Mouse (Mus musculus) layer of hippocampus, adult 11-12 months (tissue): ENCODE data around the gene Slc25a25.
A peak's percentile ranks its signal among the peaks of the same experiment; 100 is the strongest.
"Not testable (repeated sequence)": the region's sequence is repeated elsewhere in the genome, so short reads cannot be mapped to it uniquely, and the experiment has no call there.

Source experiments
- DNase-seq: peaks from one replicate; pipeline ENCODE4 v3.0.0; 2022; ENCODE audit warnings: low spot score

The Slc25a25 gene

DNA sequence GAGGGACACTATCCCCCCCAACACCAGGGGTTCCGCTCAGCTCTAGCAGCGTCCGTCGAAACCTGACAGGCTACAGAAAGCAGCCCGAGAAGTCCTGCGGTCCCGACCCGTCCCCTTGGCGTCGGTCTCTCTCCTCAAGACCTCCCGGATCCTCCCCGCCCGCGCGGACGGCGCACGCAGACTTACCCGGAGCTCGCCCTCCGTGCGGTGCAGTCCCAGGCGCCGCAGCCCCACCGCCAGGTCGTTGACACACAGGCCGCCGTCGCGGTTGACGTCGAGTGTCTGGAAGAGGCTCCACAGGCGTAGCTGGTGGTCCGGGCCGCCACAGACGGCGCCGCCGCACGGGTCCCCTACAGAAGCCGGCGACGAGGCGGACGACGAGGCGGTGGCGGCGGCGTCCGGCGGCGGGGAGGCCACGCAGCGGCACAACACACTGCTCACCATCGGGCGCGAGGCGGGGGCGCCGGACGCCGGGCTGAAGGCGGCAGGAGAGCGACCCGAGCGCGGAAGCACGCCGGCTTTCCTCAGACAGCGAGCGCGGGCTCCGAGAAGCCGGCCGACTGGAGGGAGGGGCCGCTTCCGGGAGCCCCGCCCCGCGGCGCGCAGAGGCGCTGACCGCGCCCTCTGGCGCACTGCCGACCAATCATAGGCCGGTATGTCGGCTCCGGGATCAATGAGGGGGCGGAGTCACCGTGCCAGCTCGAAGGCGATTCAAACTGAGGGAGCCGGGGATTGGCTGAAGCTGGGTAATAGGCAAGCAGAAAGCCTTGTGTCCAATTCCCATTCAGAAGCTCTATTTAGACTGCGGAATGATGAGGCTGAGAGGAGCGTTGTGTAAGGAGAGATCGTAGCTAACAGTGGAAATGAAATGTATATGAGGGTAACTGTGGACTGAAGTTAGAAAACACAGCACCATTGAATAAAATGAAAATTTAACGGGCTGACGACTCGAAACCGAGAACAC is at the start of gene Slc25a25:
Slc25a25 (minus strand) TSS at position 565 of the 964 bp plus-strand sequence.
- peak; percentile 99 for DNase-seq

GRCm38 (mm10) chr2:32500461-32500860 is 49.2 kb upstream of the Slc25a25 start:
- DNase-seq, result no peak

DNA sequence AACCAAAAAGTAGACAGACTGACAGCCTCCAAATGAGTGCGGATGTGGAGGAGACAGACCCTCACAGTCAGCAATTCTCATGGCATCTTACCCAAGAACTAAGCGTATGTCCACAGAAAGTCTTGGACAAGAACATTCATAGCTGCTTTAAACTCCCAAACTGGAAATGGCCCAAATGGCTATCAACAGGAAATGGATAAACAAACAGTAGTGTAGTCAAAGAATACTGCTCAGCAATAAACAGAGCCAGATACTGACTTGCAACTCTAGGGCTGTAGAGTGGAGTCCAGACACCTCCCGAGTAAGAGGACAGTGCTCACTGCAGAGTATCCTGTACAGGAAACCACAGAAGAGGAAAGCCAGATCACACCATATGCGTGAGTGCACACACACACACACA is 48.1 kb upstream of the Slc25a25 start:
- no peak for DNase-seq

- no peak for DNase-seq
Measured at GRCm38 (mm10) chr2:32496190-32496589, 44.9 kb upstream of the Slc25a25 start.

- DNase-seq, result no peak
Measured at GRCm38 (mm10) chr2:32495185-32495726, 44.0 kb upstream of the Slc25a25 start.

- no peak for DNase-seq
Measured at GRCm38 (mm10) chr2:32494522-32494921, 43.3 kb upstream of the Slc25a25 start.

DNA sequence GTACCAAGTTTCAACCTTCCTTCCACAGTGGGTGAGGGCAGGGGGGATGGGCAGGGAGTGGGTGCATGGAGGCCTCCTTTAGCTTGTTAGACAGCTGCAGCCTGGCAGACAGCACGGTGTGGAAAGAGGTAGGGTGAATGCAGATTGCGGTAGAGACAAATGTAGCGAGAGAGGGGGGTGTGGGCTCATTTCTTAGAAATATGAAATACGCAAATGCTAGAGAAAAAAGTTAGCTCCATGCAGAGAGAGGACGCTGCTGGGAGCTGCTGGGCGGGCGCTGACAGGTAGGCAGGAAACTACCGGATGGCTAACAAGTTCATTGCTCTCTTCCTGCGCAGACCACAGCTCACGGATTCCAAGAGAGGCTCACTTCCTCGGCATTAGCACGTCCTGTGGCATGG is 42.1 kb upstream of the Slc25a25 start:
- no peak for DNase-seq

DNA sequence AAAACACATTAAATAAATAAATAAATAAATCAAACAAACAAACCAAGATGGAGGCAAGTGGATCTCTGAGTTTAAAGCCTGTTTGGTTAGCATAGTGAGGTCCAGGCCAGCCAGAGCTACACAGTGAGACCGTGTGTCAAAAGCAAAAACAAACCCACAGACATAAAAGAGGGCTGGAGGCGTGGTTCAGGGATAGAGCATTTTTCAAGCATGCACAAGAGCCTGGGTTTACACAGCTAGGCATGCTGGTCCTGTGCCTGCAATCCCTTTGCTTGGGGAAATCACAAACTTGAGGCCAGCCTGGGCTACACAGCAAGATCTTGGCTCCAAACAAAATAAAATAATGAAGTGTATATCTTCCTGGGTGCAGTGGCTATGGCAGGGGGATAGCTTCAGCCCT is 41.4 kb upstream of the Slc25a25 start:
- no peak for DNase-seq

DNA sequence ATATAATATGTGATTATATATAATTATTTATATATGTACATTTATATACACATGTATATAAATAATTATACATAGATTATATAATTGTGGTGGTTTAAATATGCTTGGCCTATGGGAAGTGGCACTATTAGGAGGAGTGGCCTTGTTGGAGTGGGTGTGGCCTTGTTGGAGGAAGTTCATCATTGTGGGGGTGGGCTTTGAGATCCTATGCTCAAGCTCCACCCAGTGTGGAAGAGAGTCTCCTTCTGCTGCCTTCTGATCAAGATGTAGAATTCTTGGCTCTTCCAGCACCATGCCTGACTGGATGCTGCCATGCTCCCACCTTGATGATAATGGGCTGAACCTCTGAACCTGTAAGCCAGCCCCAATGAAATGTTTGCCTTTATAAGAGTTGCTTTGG is 39.5 kb upstream of the Slc25a25 start:
- DNase-seq, result not testable (repeated sequence)

DNA sequence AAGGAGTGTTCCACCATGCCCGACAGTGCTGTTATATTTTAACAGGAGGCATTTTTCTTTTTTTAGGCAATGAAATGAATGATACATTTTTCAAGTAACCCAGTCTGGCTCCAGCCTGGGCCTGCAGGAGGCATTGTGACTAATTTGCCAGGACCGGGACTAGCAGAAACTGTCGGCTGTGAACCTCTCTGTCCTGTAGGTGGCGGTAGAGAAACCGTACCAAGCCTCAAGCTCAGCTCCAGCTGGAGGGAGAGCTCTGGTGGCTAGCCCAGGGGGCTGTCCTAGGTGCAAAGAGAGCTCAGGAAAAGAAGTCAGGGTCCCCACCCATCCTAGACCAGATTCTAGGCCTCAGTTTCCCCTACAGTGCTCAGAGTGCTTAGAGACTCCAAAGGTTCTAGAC is 37.4 kb upstream of the Slc25a25 start:
- peak; percentile 87 for DNase-seq

DNA sequence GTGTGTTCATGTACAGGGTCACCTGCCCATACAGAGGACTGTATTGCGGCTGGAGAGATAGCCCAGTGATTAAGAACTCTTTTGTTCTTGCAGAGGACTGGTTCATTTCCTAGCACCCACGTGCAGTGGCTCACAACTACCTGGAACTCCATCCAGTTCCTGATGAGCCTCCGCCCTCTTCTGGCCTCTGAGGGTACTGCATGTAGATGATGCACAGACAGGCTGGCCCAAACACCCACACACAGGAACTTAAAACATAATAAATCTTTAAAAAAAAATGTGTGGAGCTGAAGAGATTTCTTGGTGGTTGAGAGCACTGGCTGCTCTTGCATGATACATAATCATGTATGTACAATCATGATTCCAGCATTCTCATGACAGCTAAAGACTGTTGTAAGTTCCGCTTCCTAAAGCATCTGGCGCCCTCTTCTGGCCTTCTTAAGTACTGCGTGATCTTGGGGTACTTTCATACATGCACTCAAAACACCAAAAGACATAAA is 35.9 kb upstream of the Slc25a25 start:
- DNase-seq, result peak; percentile 96

GRCm38 (mm10) chr2:32486155-32486554 is 34.9 kb upstream of the Slc25a25 start:
- no peak for DNase-seq

- no peak for DNase-seq
Measured at GRCm38 (mm10) chr2:32485751-32486150, 34.5 kb upstream of the Slc25a25 start.

DNA sequence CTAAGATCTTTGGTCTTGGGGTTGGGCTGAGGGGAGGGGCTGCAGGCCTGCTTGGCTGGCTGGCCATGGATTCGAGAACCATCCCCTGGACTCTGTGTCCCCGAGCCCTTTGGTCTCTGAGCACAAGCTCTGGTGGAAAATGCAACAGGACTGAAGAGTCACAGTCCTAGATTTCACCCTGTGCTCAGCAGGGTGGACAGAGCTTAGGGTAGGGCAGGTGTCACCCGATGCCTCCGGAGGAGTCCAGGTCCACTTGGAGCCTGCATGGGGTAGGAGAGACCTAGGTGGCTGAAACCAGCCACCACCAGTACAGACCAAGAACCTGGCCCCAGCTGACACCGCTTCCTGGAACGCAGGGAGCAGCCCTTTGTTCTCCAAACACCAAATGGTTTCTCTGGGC is 33.7 kb upstream of the Slc25a25 start:
- no peak for DNase-seq

DNA sequence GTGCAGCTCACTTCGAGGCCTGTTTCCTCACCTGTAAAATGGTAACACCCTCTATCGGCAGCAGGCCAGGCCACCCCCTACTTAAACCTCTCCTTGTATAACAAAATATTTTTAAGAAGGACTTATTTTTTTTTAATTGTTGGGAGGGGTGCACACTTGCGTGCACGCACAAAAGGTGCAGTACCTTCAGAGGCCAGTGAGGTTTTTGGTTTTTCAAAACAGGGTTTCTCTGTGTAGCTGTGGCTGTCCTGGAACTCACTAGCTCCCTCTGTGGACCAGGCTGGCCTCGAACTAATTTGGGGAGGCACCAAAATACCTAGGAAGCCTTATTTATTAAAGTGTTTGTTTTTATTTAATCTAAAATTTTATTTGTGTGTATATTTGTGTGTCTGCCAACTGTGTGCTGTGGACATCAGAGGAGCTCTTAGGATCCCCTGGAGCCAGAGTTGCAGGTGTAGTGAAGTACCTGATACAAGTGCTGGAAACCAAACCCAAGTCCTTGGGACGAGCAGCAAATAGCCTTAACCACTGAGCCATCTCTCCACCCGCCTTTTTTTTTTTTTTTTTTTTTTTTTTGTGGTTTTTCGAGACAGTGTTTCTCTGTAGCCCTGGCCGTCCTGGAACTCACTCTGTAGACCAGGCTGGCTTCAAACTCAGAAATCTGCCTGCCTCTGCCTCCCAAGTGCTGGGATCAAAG is 32.1 kb upstream of the Slc25a25 start:
- DNase-seq, result no peak

GRCm38 (mm10) chr2:32482351-32482750 is 31.1 kb upstream of the Slc25a25 start:
- no peak for DNase-seq

- DNase-seq, result not testable (repeated sequence)
Measured at GRCm38 (mm10) chr2:32475361-32475760, 24.1 kb upstream of the Slc25a25 start.

GRCm38 (mm10) chr2:32471681-32472061 is 20.4 kb upstream of the Slc25a25 start:
- no peak for DNase-seq

GRCm38 (mm10) chr2:32471001-32471680 is 19.9 kb upstream of the Slc25a25 start:
- DNase-seq, result no peak

- DNase-seq, result no peak
Measured at GRCm38 (mm10) chr2:32464212-32464891, 13.1 kb upstream of the Slc25a25 start.

- DNase-seq, result no peak
Measured at GRCm38 (mm10) chr2:32463773-32464172, 12.5 kb upstream of the Slc25a25 start.
